Mouse (Mus musculus): ENCODE results near the gene Isy1.

DNA sequence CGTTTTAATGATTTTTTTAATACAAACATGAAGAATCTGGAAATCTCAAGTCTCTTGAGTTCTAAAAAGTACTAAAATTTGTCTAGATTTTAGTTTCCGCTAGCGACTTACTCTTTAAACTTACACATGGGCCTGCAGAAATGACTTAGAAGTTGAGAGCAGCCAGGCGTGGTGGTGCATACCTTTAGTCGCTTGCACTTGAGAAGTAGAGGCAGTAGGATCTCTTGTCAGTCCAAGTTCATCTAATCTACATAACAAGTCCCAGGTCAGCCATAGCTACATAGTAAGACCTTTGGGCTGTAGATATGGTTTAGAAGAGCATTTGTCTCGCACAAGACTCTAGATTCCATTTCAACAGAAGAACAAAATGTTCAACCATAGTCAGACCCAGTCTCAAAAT, 13.3 kb upstream of the Isy1 start:
- no peak for TF ChIP-seq CTCF (IDR thresholded peaks at IDR 0.05; ENCODE audit: low read depth)
- no peak for TF ChIP-seq EP300 (IDR thresholded peaks at IDR 0.05; ENCODE audit: low read depth)

Data from liver, postnatal 0 days (tissue).